Mouse (Mus musculus): ENCODE measurements around the gene Ak9.

Gene Ak9

GRCm38 (mm10) chr10:41303639-41304444 is at the start of gene Ak9:
Ak9 (plus strand) TSS chr10:41303980.
- peak; percentile 87 to 89 for DNase-seq (ENCODE audit: low spot score in 2 of 2)

- no peak for DNase-seq (ENCODE audit: low spot score in 2 of 2)
Observed at GRCm38 (mm10) chr10:41260243-41261006, 43.4 kb upstream of the Ak9 start.

GRCm38 (mm10) chr10:41261218-41261617 is 42.6 kb upstream of the Ak9 start:
- no peak for DNase-seq (ENCODE audit: low spot score in 2 of 2)

GRCm38 (mm10) chr10:41261889-41262288 is 41.9 kb upstream of the Ak9 start:
- DNase-seq (ENCODE audit: low spot score in 2 of 2), result no peak

GRCm38 (mm10) chr10:41271860-41272259 is 31.9 kb upstream of the Ak9 start:
- no peak for DNase-seq (ENCODE audit: low spot score in 2 of 2)

- no peak for DNase-seq (ENCODE audit: low spot score in 2 of 2)
Observed at GRCm38 (mm10) chr10:41274871-41275270, 28.9 kb upstream of the Ak9 start.

GRCm38 (mm10) chr10:41278808-41279207 is 25.0 kb upstream of the Ak9 start:
- DNase-seq (ENCODE audit: low spot score in 2 of 2), result no peak

- DNase-seq (ENCODE audit: low spot score in 2 of 2), result no peak
Observed at GRCm38 (mm10) chr10:41280177-41280576, 23.6 kb upstream of the Ak9 start.

GRCm38 (mm10) chr10:41280796-41281195 is 23.0 kb upstream of the Ak9 start:
- DNase-seq (ENCODE audit: low spot score in 2 of 2), result no peak

- no peak for DNase-seq (ENCODE audit: low spot score in 2 of 2)
Observed at GRCm38 (mm10) chr10:41282086-41282485, 21.7 kb upstream of the Ak9 start.

GRCm38 (mm10) chr10:41287618-41288017 is 16.2 kb upstream of the Ak9 start:
- DNase-seq (ENCODE audit: low spot score in 2 of 2), result no peak

GRCm38 (mm10) chr10:41288074-41288473 is 15.7 kb upstream of the Ak9 start:
- no peak for DNase-seq (ENCODE audit: low spot score in 2 of 2)

GRCm38 (mm10) chr10:41288771-41289415 is 14.9 kb upstream of the Ak9 start:
- peak; percentile 66 to 76 for DNase-seq (ENCODE audit: low spot score in 2 of 2)

GRCm38 (mm10) chr10:41291021-41291420 is 12.8 kb upstream of the Ak9 start:
- no peak for DNase-seq (ENCODE audit: low spot score in 2 of 2)

- DNase-seq (ENCODE audit: low spot score in 2 of 2), result no peak
Observed at GRCm38 (mm10) chr10:41293019-41293418, 10.8 kb upstream of the Ak9 start.

- DNase-seq (ENCODE audit: low spot score in 2 of 2), result no peak
Observed at GRCm38 (mm10) chr10:41294734-41295133, 9.0 kb upstream of the Ak9 start.

GRCm38 (mm10) chr10:41295145-41295544 is 8.6 kb upstream of the Ak9 start:
- no peak for DNase-seq (ENCODE audit: low spot score in 2 of 2)

GRCm38 (mm10) chr10:41300161-41300560 is 3.6 kb upstream of the Ak9 start:
- DNase-seq (ENCODE audit: low spot score in 2 of 2), result no peak

- peak; percentile 88 to 92 for DNase-seq (ENCODE audit: low spot score in 2 of 2)
Observed at GRCm38 (mm10) chr10:41302689-41303431, 920 bp upstream of the Ak9 start, which contains the start of gene Fig4. Fig4 (minus strand) TSS chr10:41303260.

GRCm38 (mm10) chr10:41304961-41305455 is 1.2 kb downstream of the Ak9 start:
- DNase-seq (ENCODE audit: low spot score in 2 of 2), result no peak

- no peak for DNase-seq (ENCODE audit: low spot score in 2 of 2)
Observed at GRCm38 (mm10) chr10:41308205-41308604, 4.4 kb downstream of the Ak9 start.

Data from spleen, postnatal 36 days (tissue).